Mouse (Mus musculus) liver, postnatal 0 days (tissue): ENCODE data around the gene Sestd1. TPM values are rescaled to one million over a fixed set of nuclear protein-coding genes. Genes with fewer than 3 reads are reported as not detected.

Experiments used
- ATAC-seq: fragments of 200-750 bp; cut with Nextera tagmentation; 2 replicates; pipeline ENCODE4 v1.8.0; 2017; ENCODE audit warnings: mild to moderate bottlenecking, moderate library complexity
- DNase-seq: peaks from one replicate; pipeline ENCODE4 v3.0.0-alpha.2; 2016
- H3K27ac ChIP-seq: fragments of 300-500 bp; sonication (generic); 2 replicates; pipeline ENCODE4 v1.5.1; 2014; ENCODE audit warnings: antibody characterized with exemption, moderate library complexity, mild to moderate bottlenecking, low read depth
- H3K27me3 ChIP-seq: fragments of 300-500 bp; sonication (generic); 2 replicates; pipeline ENCODE4 v1.6.1; 2014; ENCODE audit warnings: low read length, control low read depth, mixed read lengths; ENCODE audit not compliant: insufficient read depth
- H3K36me3 ChIP-seq: fragments of 300-500 bp; sonication (generic); replicated peaks from 2 replicates; pipeline ENCODE4 v1.6.1; 2014; ENCODE audit warnings: mild to moderate bottlenecking, control low read depth, low read length, moderate library complexity, mixed read lengths; ENCODE audit not compliant: insufficient read depth
- H3K4me1 ChIP-seq: fragments of 300-500 bp; sonication (generic); 2 replicates; pipeline ENCODE4 v1.6.1; 2014; ENCODE audit warnings: antibody characterized with exemption, mild to moderate bottlenecking, control low read depth; ENCODE audit not compliant: insufficient read depth
- H3K4me2 ChIP-seq: fragments of 300-500 bp; sonication (generic); 2 replicates; pipeline ENCODE4 v1.6.1; 2014; ENCODE audit warnings: low read depth, mild to moderate bottlenecking, low read length, moderate library complexity, mixed read lengths
- H3K4me3 ChIP-seq: fragments of 300-500 bp; sonication (generic); 2 replicates; pipeline ENCODE4 v1.5.1; 2014; ENCODE audit warnings: low read depth, low read length
- H3K9ac ChIP-seq: fragments of 300-500 bp; sonication (generic); replicated peaks from 2 replicates; pipeline ENCODE4 v1.6.1; 2014; ENCODE audit warnings: mild to moderate bottlenecking, moderate library complexity
- H3K9me3 ChIP-seq: fragments of 300-500 bp; sonication (generic); 2 replicates; pipeline ENCODE4 v1.6.1; 2016; ENCODE audit warnings: mild to moderate bottlenecking, control low read depth, low read length, mixed read lengths
- CTCF ChIP-seq: sonication (generic); IDR thresholded peaks from 2 replicates; pipeline ENCODE4 v1.5.1; 2016; ENCODE audit warnings: antibody characterized with exemption, low read depth
- EP300 ChIP-seq: IDR thresholded peaks from 2 replicates; pipeline ENCODE4 v1.6.1; 2016; ENCODE audit warnings: antibody characterized with exemption, low read depth, mild to moderate bottlenecking
- WGBS: fragments of 180-500 bp; shearing (Covaris S2); extraction: QIAGEN DNeasy Blood & Tissue Kit; methylation state at CpG from one replicate; pipeline ENCODE4 v1.1.7; 2014; ENCODE audit not compliant: insufficient replicate concordance; 5-methylcytosine and 5-hydroxymethylcytosine counted together
- polyA plus RNA-seq: library from polyadenylated mRNA; unstranded; fragments of >200 nt; fragmentation: Nextera tagmentation; extraction: Ambion mirVana; gene quantifications from 2 replicates; pipeline ENCODE4 v1.2.1, GENCODE M21; 2015

Sestd1 gene
- polyA plus RNA-seq, 1 experiment from 2014 or later: 0.61 TPM

DNA sequence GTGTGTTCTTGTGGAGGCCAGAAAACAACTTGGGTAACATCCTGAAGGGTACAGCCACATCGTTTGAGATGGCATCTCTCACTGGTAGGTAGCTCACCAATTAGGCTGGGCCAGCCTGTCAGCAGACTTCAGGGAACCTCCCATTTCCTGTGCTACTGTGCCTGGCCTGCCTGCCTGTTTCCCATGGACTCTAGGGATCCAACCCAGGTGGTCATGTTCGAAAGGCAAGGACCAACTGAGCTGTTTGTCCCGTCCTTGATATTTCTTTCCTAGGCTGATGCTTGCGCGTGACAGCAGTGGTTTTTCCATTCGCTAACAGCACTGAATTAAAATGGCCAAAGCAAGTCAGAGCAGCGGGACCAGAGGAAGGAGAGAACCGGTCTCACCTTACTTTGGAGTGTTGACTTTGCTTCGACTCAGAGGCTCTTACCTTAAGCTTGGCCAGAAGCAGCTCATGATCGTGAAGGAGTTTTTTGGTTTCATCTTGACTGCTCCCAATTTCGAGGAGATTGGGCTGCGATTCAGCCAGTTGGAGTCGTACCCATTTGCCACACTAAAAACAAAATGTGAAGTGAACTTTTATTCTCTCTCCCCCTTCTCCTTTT lies 112.2 kb downstream of the Sestd1 start:
- 77% methylated on average over 13 of the region's 13 CpGs for WGBS
- H3K4me2 ChIP-seq: no peak overlapping the region
- H3K27me3 ChIP-seq: no peaks in the 10 kb centered on the region

DNA sequence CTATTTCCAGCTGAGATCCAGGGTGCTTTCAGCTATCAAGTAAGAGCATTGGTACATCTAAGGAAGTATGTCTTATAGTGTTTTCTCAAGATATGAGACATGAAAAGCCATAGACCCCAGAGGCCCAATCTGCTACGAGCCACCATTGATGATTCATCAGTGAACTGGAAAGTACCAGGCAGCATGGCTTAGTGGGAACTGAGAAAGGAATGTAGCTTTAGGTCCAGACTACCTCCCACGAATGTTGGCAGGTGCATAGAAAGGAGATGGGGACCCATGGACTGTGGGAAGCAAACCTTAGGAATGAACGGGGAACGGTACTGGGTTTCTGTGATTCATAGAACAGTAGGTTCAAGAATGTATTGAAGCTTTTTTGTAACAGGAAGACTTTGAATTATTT lies 114.0 kb downstream of the Sestd1 start:
- H3K36me3 ChIP-seq: no peaks in the 10 kb centered on the region; the same call in 1 of the 2 replicates
- no peaks in the 10 kb centered on the region for H3K9me3 ChIP-seq
- H3K4me2 ChIP-seq: no peak overlapping the region
- no peak overlapping the region for H3K9ac ChIP-seq
- H3K4me1 ChIP-seq: no peaks in the 10 kb centered on the region; the same call in 1 of the 2 replicates
- H3K27me3 ChIP-seq: no peaks in the 10 kb centered on the region
- no peak overlapping the region for H3K27ac ChIP-seq
- 74% methylated on average over 4 of the region's 4 CpGs for WGBS
- no peak overlapping the region for H3K4me3 ChIP-seq
- DNase-seq: no peak
- no peak for ATAC-seq
- no peak for TF ChIP-seq CTCF
- no peak for TF ChIP-seq EP300

More for the DNA sequence above, 112.2 kb downstream of the Sestd1 start:
- peaks cover 5% of the 10 kb centered on the region for H3K4me1 ChIP-seq
- no peak overlapping the region for H3K27ac ChIP-seq
- no peak overlapping the region for H3K9ac ChIP-seq
- no peaks in the 10 kb centered on the region for H3K9me3 ChIP-seq
- DNase-seq (no peak), ATAC-seq (no peak)
- H3K4me3 ChIP-seq: no peak overlapping the region
- TF ChIP-seq CTCF (no peak), EP300 (no peak)
- no peaks in the 10 kb centered on the region; the same call in 1 of the 2 replicates for H3K36me3 ChIP-seq

DNA sequence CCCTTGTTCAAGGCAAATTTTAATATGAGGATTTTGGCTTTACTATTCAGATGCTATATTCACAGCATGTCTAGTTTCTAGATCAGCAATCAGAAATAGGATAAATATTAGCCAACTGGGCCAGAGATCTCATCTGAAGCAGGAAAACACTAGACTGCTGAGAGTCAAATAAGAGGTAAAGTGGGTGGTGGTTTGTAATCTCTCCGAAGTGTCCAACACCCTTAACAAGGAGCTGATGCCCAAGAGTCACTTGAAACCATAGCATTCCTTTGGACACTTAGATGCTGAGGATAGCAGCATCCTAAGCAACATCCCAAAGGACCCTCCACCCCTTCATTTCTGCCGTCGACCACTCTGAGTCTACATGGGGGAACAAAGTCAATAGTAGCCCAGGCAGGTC lies 115.7 kb downstream of the Sestd1 start:
- Histone ChIP-seq H3K4me3 (no peak overlapping the region), H3K9ac (no peak overlapping the region), H3K4me2 (no peak overlapping the region), H3K27ac (no peak overlapping the region), H3K9me3 (no peaks in the 10 kb centered on the region), H3K36me3 (no peaks in the 10 kb centered on the region; the same call in 1 of the 2 replicates), H3K27me3 (no peaks in the 10 kb centered on the region), H3K4me1 (no peaks in the 10 kb centered on the region; the same call in 1 of the 2 replicates)
- TF ChIP-seq EP300 (no peak), CTCF (no peak)
- 87% methylated on average over 3 of the region's 3 CpGs for WGBS
- DNase-seq (no peak), ATAC-seq (no peak)

DNA sequence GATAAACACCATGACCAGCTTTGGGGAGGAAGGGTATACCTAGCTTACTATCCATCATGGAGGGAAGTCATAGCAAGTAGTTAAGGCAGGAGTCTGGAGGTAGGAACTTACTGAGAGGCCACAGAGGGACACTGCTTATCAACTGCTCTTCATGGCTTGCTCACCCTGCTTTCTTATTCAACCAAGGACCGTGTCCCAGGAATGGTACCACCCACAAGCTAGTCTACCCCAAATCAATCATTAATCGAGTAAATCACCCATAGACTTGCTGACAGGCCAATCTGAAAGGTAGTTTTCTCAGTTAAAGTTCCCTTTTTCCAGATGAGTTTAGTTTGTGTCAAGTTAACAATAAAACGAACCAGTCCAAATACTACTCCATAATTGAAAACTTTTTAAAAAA lies 117.0 kb downstream of the Sestd1 start:
- Histone ChIP-seq H3K27ac (no peak overlapping the region), H3K27me3 (no peaks in the 10 kb centered on the region), H3K9ac (no peak overlapping the region), H3K36me3 (no peaks in the 10 kb centered on the region; the same call in 1 of the 2 replicates), H3K9me3 (no peaks in the 10 kb centered on the region), H3K4me1 (no peaks in the 10 kb centered on the region), H3K4me3 (no peak overlapping the region), H3K4me2 (no peak overlapping the region)
- no peak for TF ChIP-seq CTCF
- no peak for TF ChIP-seq EP300
- ATAC-seq (no peak), DNase-seq (no peak)
- 66% methylated on average over 3 of the region's 3 CpGs for WGBS

- 69% methylated on average over 3 of the region's 3 CpGs for whole genome bisulfite sequencing
- H3K27ac ChIP-seq: no peak overlapping the region
- H3K4me2 ChIP-seq: no peak overlapping the region
- no peaks in the 10 kb centered on the region for H3K9me3 ChIP-seq
- no peak for DNase-seq
- H3K27me3 ChIP-seq: no peaks in the 10 kb centered on the region
- H3K9ac ChIP-seq: no peak overlapping the region
- no peaks in the 10 kb centered on the region; the same call in 1 of the 2 replicates for H3K36me3 ChIP-seq
- no peak for ATAC-seq
- TF ChIP-seq EP300: no peak
- TF ChIP-seq CTCF: no peak
- no peaks in the 10 kb centered on the region for H3K4me1 ChIP-seq
- H3K4me3 ChIP-seq: no peak overlapping the region
Observed at GRCm38 (mm10) chr2:77162135-77162534, 118.3 kb downstream of the Sestd1 start.

DNA sequence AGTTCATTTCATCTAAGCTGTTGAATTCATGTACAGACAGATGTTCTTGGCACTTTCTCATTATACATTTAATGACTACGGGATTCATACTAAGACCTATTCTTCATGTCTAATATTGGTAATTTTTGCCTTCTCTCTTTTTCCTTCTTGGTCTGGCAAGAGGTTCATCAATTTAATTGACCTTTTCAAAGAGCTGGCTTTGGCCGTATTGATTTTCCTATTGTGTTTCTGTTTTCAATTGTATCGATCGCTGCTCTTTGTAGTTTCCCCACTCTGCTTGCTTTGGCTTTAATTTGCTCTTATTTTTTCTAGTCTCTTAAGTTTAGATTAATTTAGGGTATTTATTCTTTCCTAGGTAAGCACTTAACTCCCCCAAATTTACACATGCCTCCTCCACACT lies 122.8 kb downstream of the Sestd1 start:
- Histone ChIP-seq H3K9me3 (no peaks in the 10 kb centered on the region), H3K4me1 (no peaks in the 10 kb centered on the region), H3K9ac (no peak overlapping the region), H3K27ac (no peak overlapping the region), H3K4me2 (no peak overlapping the region), H3K4me3 (no peak overlapping the region), H3K36me3 (no peaks in the 10 kb centered on the region; the same call in 1 of the 2 replicates), H3K27me3 (no peaks in the 10 kb centered on the region)
- DNase-seq (no peak), ATAC-seq (no peak)
- WGBS: 83% methylated on average over 4 of the region's 4 CpGs
- TF ChIP-seq EP300 (no peak), CTCF (no peak)
